Mouse (Mus musculus) intestine, embryonic 15.5 days (tissue): ENCODE data around the gene D430042O09Rik. TPM values are rescaled to one million over a fixed set of nuclear protein-coding genes. Genes with fewer than 3 reads are reported as not detected.
"Not testable (repeated sequence)": the region's sequence is repeated elsewhere in the genome, so short reads cannot be mapped to it uniquely, and the experiment has no call there.

Source experiments
- ATAC-seq: fragments of 200-750 bp; cut with Nextera tagmentation; 2 replicates; pipeline ENCODE4 v1.8.0; 2017; ENCODE audit warnings: moderate TSS enrichment, moderate library complexity
- H3K27ac ChIP-seq: fragments of 300-500 bp; sonication (generic); 2 replicates; pipeline ENCODE4 v1.5.1; 2015; ENCODE audit warnings: mild to moderate bottlenecking, inconsistent platforms
- H3K27me3 ChIP-seq: fragments of 300-500 bp; sonication (generic); replicated peaks from 2 replicates; pipeline ENCODE4 v1.6.1; 2015; ENCODE audit warnings: inconsistent platforms
- H3K36me3 ChIP-seq: fragments of 300-500 bp; sonication (generic); 2 replicates; pipeline ENCODE4 v1.6.1; 2015; ENCODE audit warnings: inconsistent platforms
- H3K4me1 ChIP-seq: fragments of 300-500 bp; sonication (generic); replicated peaks from 2 replicates; pipeline ENCODE4 v1.6.1; 2015; ENCODE audit warnings: inconsistent platforms
- H3K4me2 ChIP-seq: fragments of 300-500 bp; sonication (generic); replicated peaks from 2 replicates; pipeline ENCODE4 v1.6.1; 2015; ENCODE audit warnings: mild to moderate bottlenecking, inconsistent platforms
- H3K4me3 ChIP-seq: fragments of 300-500 bp; sonication (generic); replicated peaks from 2 replicates; pipeline ENCODE4 v1.5.1; 2015; ENCODE audit warnings: inconsistent platforms
- H3K9ac ChIP-seq: fragments of 300-500 bp; sonication (generic); 2 replicates; pipeline ENCODE4 v1.6.1; 2015; ENCODE audit warnings: inconsistent platforms
- H3K9me3 ChIP-seq: fragments of 300-500 bp; sonication (generic); 2 replicates; pipeline ENCODE4 v1.6.1; 2016; ENCODE audit warnings: inconsistent platforms
- WGBS: fragments of 180-500 bp; shearing (Covaris S2); methylation state at CpG from one replicate; pipeline ENCODE4 v1.1.7; 2015; 5-methylcytosine and 5-hydroxymethylcytosine counted together
- polyA plus RNA-seq: library from polyadenylated mRNA; unstranded; fragments of >200 nt; fragmentation: Nextera tagmentation; extraction: Ambion mirVana; gene quantifications from 2 replicates; pipeline ENCODE4 v1.2.1, GENCODE M21; 2015

Gene D430042O09Rik
- polyA plus RNA-seq = 5.5 and 6.9 TPM in 2 replicates

- ATAC-seq = peak; percentile 99
- Histone ChIP-seq H3K27ac (peak within 1 kb of the TSS; percentile 85), H3K36me3 (peaks cover 8% of the 10 kb centered on the region; the same call in 1 of the 2 replicates), H3K9ac (peak within 1 kb of the TSS; percentile 83), H3K4me2 (peak within 1 kb of the TSS; percentile 74), H3K4me1 (peaks cover 28% of the 10 kb centered on the region), H3K4me3 (peak within 1 kb of the TSS; percentile 81), H3K27me3 (no peaks in the 10 kb centered on the region), H3K9me3 (no peaks in the 10 kb centered on the region)
- under 1% methylated on average over 45 of the region's 45 CpGs for WGBS
These were observed at the start of gene D430042O09Rik, which contains the start of gene Gtf3c1 for GRCm38 (mm10) chr7:125707593-125708022. Gene D430042O09Rik (plus strand): TSS chr7:125707888. Gene Gtf3c1 (minus strand): TSS chr7:125707780.

GRCm38 (mm10) chr7:125663654-125664053, 44.0 kb upstream of the D430042O09Rik start:
- no peaks in the 10 kb centered on the region for H3K27me3 ChIP-seq
- ATAC-seq = no peak
- 77% methylated on average over 3 of the region's 3 CpGs for WGBS
- H3K9ac ChIP-seq = no peak overlapping the region
- H3K4me1 ChIP-seq = no peaks in the 10 kb centered on the region
- no peak overlapping the region for H3K27ac ChIP-seq
- no peaks in the 10 kb centered on the region for H3K9me3 ChIP-seq
- no peak overlapping the region for H3K4me3 ChIP-seq
- no peak overlapping the region for H3K4me2 ChIP-seq
- H3K36me3 ChIP-seq = peaks cover 46% of the 10 kb centered on the region

- H3K9me3 ChIP-seq = no peaks in the 10 kb centered on the region
- no peaks in the 10 kb centered on the region for H3K4me1 ChIP-seq
- no peak overlapping the region for H3K4me2 ChIP-seq
- no peak overlapping the region for H3K27ac ChIP-seq
- H3K9ac ChIP-seq = no peak overlapping the region
- H3K4me3 ChIP-seq = no peak overlapping the region
- no peaks in the 10 kb centered on the region for H3K27me3 ChIP-seq
- 86% methylated on average over 6 of the region's 6 CpGs for WGBS
- peaks cover 80% of the 10 kb centered on the region for H3K36me3 ChIP-seq
- ATAC-seq = no peak
These were observed 36.8 kb upstream of the D430042O09Rik start for GRCm38 (mm10) chr7:125670865-125671264.

- H3K9ac ChIP-seq = no peak overlapping the region
- H3K4me1 ChIP-seq = no peaks in the 10 kb centered on the region
- ATAC-seq = no peak
- no peak overlapping the region for H3K27ac ChIP-seq
- no peak overlapping the region for H3K4me2 ChIP-seq
- WGBS = 90% methylated on average over 8 of the region's 8 CpGs
- peaks cover 83% of the 10 kb centered on the region for H3K36me3 ChIP-seq
- no peaks in the 10 kb centered on the region for H3K9me3 ChIP-seq
- H3K27me3 ChIP-seq = no peaks in the 10 kb centered on the region
- H3K4me3 ChIP-seq = no peak overlapping the region
These were observed 36.3 kb upstream of the D430042O09Rik start for GRCm38 (mm10) chr7:125671396-125671795.

- WGBS = 94% methylated on average over 2 of the region's 2 CpGs
These were observed 32.8 kb upstream of the D430042O09Rik start for GRCm38 (mm10) chr7:125674916-125675315.

GRCm38 (mm10) chr7:125678756-125679155, 28.9 kb upstream of the D430042O09Rik start:
- Histone ChIP-seq H3K4me3 (no peak overlapping the region), H3K4me2 (no peak overlapping the region), H3K27me3 (no peaks in the 10 kb centered on the region), H3K27ac (no peak overlapping the region), H3K9ac (no peak overlapping the region), H3K4me1 (no peaks in the 10 kb centered on the region), H3K36me3 (peaks cover 72% of the 10 kb centered on the region), H3K9me3 (no peaks in the 10 kb centered on the region)
- no peak for ATAC-seq
- WGBS = 84% methylated on average over 8 of the region's 8 CpGs

More at GRCm38 (mm10) chr7:125674916-125675315, 32.8 kb upstream of the D430042O09Rik start:
- H3K4me3 ChIP-seq = no peak overlapping the region
- no peak overlapping the region for H3K4me2 ChIP-seq
- ATAC-seq = no peak
- H3K9me3 ChIP-seq = no peaks in the 10 kb centered on the region
- no peaks in the 10 kb centered on the region for H3K27me3 ChIP-seq
- no peak overlapping the region for H3K27ac ChIP-seq
- no peaks in the 10 kb centered on the region for H3K4me1 ChIP-seq
- no peak overlapping the region for H3K9ac ChIP-seq
- peaks cover 83% of the 10 kb centered on the region for H3K36me3 ChIP-seq

GRCm38 (mm10) chr7:125679936-125680335, 27.8 kb upstream of the D430042O09Rik start:
- 86% methylated on average over 9 of the region's 9 CpGs for WGBS
- peaks cover 63% of the 10 kb centered on the region for H3K36me3 ChIP-seq

GRCm38 (mm10) chr7:125690516-125690915, 17.2 kb upstream of the D430042O09Rik start:
- Histone ChIP-seq H3K4me1 (no peaks in the 10 kb centered on the region), H3K27me3 (no peaks in the 10 kb centered on the region), H3K9ac (no peak overlapping the region), H3K27ac (no peak overlapping the region), H3K9me3 (no peaks in the 10 kb centered on the region), H3K36me3 (peaks cover 45% of the 10 kb centered on the region), H3K4me2 (no peak overlapping the region), H3K4me3 (no peak overlapping the region)
- 88% methylated on average over 4 of the region's 4 CpGs for WGBS
- ATAC-seq = no peak

More at GRCm38 (mm10) chr7:125679936-125680335, 27.8 kb upstream of the D430042O09Rik start:
- no peak overlapping the region for H3K27ac ChIP-seq
- no peaks in the 10 kb centered on the region for H3K27me3 ChIP-seq
- no peak overlapping the region for H3K4me2 ChIP-seq
- no peak overlapping the region for H3K9ac ChIP-seq
- H3K9me3 ChIP-seq = no peaks in the 10 kb centered on the region
- H3K4me3 ChIP-seq = no peak overlapping the region
- H3K4me1 ChIP-seq = no peaks in the 10 kb centered on the region
- no peak for ATAC-seq

GRCm38 (mm10) chr7:125694056-125694455, 13.6 kb upstream of the D430042O09Rik start:
- no peaks in the 10 kb centered on the region for H3K4me1 ChIP-seq
- H3K4me3 ChIP-seq = no peak overlapping the region
- H3K36me3 ChIP-seq = peaks cover 64% of the 10 kb centered on the region
- no peaks in the 10 kb centered on the region for H3K27me3 ChIP-seq
- ATAC-seq = no peak
- no peak overlapping the region for H3K27ac ChIP-seq
- no peak overlapping the region for H3K9ac ChIP-seq
- WGBS = 68% methylated on average over 5 of the region's 5 CpGs
- 0 out of 2 replicates have a peak, but pooled peaks cover 4% of the 10 kb centered on the region for H3K9me3 ChIP-seq
- no peak overlapping the region for H3K4me2 ChIP-seq

- H3K36me3 ChIP-seq = peaks cover 51% of the 10 kb centered on the region
- H3K4me3 ChIP-seq = no peak overlapping the region
- no peaks in the 10 kb centered on the region for H3K27me3 ChIP-seq
- WGBS = 97% methylated on average over 1 of the region's 1 CpGs
- H3K27ac ChIP-seq = no peak overlapping the region
- ATAC-seq = no peak
- peaks cover 22% of the 10 kb centered on the region for H3K4me1 ChIP-seq
- no peak overlapping the region for H3K9ac ChIP-seq
- no peak overlapping the region for H3K4me2 ChIP-seq
- 0 out of 2 replicates have a peak, but pooled peaks cover 4% of the 10 kb centered on the region for H3K9me3 ChIP-seq
These were observed 4.9 kb upstream of the D430042O09Rik start for GRCm38 (mm10) chr7:125702791-125703190.

GRCm38 (mm10) chr7:125707186-125707585, 502 bp upstream of the D430042O09Rik start:
- Histone ChIP-seq H3K9ac (peak overlapping the region; percentile 83), H3K4me3 (peak overlapping the region; percentile 81), H3K36me3 (peaks cover 12% of the 10 kb centered on the region), H3K4me2 (peak overlapping the region; percentile 74), H3K27me3 (no peaks in the 10 kb centered on the region), H3K9me3 (no peaks in the 10 kb centered on the region), H3K27ac (peak overlapping the region; percentile 85), H3K4me1 (peaks cover 28% of the 10 kb centered on the region)
- peak; percentile 84 for ATAC-seq
- whole genome bisulfite sequencing = under 1% methylated on average over 24 of the region's 24 CpGs

GRCm38 (mm10) chr7:125708100-125708499, 412 bp downstream of the D430042O09Rik start:
- Histone ChIP-seq H3K27ac (peak overlapping the region; percentile 49; the same call in 1 of the 2 replicates), H3K4me1 (peaks cover 30% of the 10 kb centered on the region), H3K4me3 (peak overlapping the region; percentile 81), H3K27me3 (no peaks in the 10 kb centered on the region), H3K36me3 (0 out of 2 replicates have a peak, but pooled peaks cover 3% of the 10 kb centered on the region), H3K9me3 (no peaks in the 10 kb centered on the region), H3K9ac (peak overlapping the region; percentile 82), H3K4me2 (peak overlapping the region; percentile 74)
- no peak for ATAC-seq
- WGBS = under 1% methylated on average over 15 of the region's 15 CpGs

- not testable (repeated sequence) for H3K27ac ChIP-seq, H3K9me3 ChIP-seq, H3K4me2 ChIP-seq, H3K9ac ChIP-seq, H3K27me3 ChIP-seq, ATAC-seq, H3K36me3 ChIP-seq, H3K4me3 ChIP-seq
- WGBS = 94% methylated on average over 6 of the region's 7 CpGs
- H3K4me1 ChIP-seq = peaks cover 12% of the 10 kb centered on the region
These were observed 5.9 kb downstream of the D430042O09Rik start for GRCm38 (mm10) chr7:125713542-125714055.
